Mouse (Mus musculus) ES-CJ7 (cell line): ENCODE measurements at regions not wholly inside any gene's neighbourhood (a gene's known extent, or its start where the extent isn't known, plus 50 kb on each side); places are given as distances from the start of the nearest gene placed in this dataset.
"Not testable (repeated sequence)": the region's sequence is repeated elsewhere in the genome, so short reads cannot be mapped to it uniquely, and the experiment has no call there.

Source experiments
- DNase-seq: peaks from one replicate; pipeline ENCODE4 v3.0.0; 2011; ENCODE audit warnings: low read depth, low spot score

DNA sequence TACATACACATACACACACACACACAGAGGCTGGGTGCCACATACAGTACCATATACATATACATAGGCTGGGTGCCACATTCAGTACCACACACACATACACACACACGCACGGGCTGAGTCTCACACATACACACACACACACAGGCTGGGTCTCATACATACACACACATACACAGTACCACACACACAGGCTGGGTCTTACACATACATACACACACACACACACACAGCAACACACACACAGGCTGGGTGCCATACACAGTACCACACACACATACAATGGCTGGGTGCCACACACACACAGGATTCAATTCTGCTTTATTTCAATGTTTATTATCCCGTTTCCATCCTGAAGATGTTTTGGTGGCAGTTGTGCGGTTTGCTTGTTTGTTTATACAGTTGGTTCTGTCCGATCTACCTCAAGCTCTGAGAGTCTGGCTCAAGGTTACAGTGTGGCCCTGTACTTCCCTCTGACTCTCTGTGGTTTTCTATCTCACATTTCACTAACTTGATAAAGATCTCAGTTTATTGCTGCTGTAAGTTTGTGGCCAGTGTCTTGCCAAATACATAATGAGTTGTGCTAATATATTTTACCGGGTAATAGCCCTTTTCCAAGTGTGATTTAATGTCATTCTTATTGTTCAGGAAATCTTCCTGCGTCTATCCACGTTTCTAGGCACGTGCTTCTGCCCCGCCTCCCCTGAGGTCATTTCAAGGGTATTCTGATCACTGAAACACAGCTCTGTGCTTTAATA lies 164.7 kb upstream of the Zfp637 start:
- DNase-seq, result no peak

DNA sequence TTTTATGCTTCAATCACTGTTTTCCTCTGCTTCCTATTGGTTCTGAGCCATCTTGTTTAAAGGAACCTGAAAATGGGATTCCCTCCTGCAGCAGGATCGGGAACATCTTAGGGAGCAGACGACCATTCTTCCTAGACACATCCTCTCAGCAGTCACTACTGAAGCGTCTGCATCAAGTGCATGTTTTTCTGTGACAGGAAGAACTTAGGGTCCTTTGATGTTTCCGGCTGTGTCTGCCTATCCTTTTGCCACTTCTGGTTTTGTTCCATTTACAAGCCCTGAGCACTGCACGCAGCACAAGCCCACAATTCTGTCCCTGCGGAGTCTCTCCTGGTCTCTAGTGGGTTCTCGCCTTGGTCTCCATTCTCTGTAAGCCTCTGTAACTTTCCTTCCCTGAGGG lies 163.9 kb upstream of the Zfp637 start:
- DNase-seq, result no peak

DNA sequence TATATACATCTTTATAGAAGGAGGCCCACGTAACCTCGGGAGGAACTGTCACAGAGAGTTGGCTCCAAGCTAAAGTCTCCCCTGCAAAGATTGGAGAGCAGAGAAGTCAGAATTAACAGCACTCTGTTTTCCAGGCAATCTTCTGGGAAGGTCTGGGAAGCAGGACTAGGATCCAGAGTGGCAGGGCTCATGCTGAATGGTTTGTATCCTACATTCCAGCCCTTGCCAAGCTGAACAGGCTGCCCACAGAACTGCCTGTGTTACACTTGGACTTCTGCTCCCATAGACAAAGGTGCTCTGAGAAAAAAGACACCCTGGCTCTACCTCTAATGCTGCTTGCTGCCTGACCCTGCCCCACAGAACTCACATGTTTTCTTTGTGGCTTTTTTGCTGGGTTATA lies 163.2 kb upstream of the Zfp637 start:
- DNase-seq, result no peak

DNA sequence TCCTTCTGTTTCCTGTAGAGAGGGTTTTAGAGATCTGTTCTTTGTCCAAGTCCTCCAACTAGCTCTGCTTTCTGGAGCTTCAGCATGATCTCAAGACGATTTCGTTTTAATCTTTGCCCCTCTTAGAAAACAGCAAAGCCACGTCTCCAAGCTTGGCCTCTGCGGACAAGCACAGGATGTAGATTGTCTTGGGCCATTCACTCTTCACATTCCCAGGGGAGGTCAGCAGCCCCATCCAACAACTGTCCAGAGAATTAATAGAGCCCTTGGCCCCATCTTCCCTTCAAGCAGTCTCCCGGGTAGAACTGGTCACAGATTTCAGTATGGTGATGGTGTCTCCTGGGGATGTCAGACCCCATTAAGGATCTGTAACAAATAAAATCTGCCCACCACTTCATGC lies 162.7 kb upstream of the Zfp637 start:
- DNase-seq, result no peak

DNA sequence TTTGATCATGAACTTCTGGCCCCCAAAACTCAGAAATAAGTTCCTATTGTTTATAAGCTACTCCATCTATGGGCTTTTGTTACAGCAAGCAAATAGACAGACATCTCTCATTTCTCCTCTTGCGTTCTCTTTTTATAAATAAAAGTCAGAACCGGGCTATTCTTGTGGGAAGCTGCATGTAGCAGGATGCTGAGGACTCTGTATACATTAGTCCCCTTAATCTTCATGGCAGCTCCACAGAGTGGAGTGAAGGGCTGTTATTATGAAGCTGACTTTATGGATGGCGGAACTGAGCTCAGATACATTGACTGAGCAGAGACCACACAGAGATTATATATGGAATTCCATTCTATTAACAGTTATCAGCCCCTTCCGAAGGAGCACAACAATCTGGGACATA lies 162.1 kb upstream of the Zfp637 start:
- DNase-seq, result no peak

DNA sequence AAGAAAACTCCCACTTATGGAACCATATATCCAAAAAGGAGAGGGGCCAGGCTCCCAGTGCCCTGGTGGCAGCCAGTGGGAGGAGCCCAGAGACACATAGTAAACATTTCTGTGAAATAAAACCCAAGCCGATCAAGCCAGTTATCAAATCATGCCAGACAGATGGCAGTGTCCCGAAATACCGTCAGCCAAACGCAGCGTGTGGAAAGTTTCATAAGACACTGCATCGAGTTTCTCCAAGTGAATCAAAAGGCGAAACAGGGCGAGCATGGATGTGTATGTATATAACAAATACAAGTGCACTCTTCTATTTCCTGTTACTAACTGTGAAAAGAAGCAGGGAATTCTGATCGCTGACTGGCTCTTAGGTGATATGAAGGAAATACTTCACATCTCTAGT lies 154.8 kb upstream of the Zfp637 start:
- DNase-seq, result no peak

DNA sequence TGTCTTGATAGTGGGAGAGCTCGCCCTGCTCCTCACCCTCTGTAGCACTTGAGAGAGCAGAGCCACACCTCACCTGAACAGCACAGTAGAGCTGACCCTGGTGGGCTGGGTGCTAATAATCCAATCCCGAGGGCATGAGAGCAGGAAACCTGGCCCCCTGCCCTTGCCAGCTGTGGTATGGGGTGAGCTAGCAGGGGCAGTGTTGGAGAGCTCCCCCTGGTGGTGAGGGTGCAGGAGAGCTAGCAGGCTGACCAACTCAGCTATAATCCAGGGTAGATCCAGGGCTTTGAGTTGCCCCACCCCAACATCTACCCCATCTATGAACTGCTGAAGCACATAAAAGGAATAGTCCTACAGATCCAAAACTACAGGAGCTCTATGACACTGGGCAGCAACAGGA lies 153.9 kb upstream of the Zfp637 start:
- DNase-seq, result peak; percentile 19

DNA sequence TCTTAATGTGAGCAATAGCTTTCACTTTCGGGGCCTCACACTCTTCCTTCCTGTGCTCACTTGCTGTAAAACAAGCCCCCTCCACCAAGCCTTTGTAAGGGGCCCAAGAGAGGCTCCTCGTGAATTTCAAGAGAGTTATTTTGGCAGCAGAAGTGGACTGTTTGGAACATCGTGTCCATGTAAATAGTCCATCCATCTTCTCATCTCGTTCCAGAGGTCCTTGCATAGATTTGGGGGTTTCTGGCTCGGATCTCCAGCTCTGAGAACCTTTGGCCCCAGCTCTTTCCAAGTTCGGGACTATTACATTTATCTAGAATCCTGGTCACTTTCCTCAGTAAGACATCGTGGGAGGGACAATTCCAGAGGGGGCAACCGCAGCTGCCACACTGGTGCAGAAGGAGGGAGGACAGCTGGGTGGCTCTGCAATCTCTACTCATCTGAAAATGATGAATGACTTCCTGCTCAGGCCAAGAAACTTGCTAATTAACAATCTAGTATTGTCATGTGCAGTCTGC lies 152.3 kb upstream of the Zfp637 start:
- DNase-seq, result no peak

DNA sequence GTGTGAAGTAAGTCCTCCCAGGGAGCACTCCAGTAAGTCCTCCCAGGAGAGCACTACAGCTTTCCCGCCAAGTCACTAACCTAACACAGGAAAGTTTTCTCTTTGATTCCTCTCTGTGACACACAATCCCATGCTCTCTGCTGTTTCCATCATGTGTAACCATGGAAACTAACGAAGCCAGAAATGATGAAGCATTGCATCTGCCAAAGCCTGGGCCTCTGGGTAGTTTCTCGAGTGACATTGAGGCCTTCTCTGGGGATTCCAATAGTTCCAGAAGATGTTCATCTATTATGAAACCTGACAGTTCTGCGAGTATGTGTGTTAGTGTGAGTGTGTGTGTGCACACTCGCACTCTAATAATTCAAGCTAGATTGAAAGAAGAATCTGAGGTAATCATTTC lies 140.7 kb upstream of the Zfp637 start:
- no peak for DNase-seq

DNA sequence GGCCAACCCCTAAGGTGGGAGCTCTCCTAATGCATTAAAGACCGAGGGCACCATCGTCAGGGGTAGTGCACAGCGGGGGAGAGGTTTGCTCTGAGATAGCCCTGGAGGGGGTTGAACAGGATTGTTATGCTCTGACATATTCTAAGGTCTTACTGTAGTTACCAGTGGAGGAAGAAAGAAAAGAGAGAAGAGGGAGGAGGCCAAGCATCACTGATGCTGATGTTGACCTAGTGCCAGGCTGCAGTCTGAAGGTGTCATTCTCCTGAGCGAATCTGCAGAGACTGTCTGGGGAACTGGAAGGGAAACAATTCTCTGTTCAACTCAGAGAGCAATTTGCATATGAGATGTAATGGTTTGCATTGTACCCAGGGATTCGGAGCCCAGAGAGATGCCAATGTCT lies 139.4 kb upstream of the Zfp637 start:
- DNase-seq, result no peak

DNA sequence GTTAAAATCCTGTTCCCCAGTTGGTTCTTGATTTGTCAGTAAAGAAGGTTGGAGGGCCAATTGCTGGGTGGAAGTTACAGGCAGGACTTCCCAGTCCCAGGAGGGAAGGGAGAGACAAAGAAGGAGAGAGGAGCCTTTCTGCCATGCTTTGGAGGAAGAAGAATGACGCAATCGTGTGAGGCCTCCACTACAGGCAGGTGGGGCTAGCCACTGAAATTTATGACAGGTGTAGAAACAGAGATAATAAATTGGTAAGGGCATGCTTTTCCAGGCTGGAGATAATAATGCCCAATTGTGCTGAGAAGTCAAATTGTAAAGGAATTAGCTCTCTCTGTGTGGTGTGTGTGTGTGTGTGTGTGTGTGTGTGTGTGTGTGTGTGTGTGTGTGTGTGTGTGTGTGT lies 135.0 kb upstream of the Zfp637 start:
- DNase-seq, result no peak

DNA sequence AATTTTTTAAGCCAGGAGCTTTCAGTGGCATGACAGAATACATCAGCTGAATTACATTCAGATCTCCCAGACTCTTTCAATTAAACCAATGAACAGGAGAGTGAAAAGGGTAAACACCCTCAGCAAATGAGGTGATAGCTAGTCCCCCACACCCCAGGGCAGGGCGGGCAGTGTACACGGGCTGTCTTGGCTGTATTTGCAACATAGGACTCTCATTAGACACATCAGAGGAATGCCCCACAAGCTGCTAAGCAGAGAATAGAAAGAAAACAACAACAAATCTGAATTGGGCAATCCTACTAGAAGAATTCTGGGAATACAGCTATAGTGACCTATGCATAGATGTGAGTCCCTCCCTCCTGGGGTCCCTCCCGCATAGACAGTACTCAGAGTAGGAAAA lies 131.8 kb upstream of the Zfp637 start:
- no peak for DNase-seq

DNA sequence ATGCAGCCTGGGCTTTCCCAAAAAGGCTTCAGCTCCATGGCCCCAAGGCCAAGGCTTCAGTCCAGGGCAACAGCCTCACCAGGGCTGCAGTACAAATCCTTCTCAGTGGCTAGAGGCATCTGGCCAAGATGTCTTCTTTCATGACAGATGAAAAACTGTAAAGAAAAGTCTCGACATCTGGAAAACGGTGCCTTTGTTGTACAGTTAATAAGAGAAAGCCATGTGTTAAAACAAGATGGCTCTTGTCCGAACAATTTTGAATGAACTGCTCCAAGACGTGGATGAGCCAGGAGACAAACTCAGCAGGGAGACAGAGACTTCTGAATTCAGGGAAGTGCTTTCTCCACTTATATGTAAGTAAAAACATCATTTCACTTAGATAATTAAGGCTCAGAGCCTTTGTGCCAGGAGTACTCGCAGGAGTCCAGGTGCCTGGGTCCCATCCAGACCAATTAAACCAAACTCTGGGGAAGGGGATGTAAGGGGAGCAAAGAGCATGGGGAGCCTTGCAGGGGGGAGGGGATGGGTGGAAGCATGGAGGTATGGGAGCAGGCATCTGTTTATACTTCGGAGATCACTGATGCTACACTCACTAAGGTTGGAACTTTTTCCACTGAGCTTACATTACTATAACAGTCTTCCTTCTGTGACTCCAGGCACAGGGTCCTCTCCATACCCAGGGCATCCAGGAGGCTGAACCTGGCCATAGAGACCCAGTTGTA lies 125.8 kb upstream of the Zfp637 start:
- DNase-seq, result no peak

DNA sequence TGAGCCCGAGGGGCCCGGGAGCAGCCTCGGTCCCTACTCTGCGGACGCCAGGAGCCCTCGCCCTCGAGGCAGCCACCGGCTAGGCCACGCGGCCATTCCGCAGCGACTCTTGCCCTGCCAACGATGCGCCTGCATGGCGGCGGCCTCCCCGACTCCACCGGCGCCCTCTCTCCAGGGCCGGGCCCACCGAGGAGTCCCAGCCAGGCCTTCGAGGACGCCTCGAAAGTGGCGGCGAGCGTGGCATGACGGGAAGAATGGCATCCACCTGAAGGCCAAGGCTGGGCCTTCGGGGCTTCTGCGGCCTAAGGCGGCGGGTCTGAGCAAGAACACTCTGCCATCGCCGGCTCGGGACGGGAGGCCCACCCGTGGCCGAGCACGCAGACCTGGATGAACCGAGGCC lies 124.6 kb upstream of the Zfp637 start:
- not testable (repeated sequence) for DNase-seq

DNA sequence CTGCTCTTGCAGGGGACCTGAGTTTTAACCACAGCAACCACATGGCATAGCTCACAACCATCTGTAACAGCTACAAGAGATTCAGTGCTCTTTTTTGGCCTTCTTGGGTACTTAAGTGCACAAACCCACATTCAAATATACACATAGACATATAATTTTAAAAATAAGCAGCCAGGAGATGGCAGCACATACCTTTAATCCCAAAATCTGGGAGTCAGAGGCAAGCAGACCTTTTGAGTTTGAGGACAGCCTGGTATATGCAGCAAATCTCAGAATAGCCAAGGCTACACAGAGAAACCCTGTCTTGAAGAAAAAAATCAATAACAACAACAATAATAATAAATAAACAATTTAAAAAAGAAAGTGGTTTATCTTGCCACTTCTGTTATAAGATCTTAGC lies 88.6 kb upstream of the Zfp637 start:
- DNase-seq, result not testable (repeated sequence)

DNA sequence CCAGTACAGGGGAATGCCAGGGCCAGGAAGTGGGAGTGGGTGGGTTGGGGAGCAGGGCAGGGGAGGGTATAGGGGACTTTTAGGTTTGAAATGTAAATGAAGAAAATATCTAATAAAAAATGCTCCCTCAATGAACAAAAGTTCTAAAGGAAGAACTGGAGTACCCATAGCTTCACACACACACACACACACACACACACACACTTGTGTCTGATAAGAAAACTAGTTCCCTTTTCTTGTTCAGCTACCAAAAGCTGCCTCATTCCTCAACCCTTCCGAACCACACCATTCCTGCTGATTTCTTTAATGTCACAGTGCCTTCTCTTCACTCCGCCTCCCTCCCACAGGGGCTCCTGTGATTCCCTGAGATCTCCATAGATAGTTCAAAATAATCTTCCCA lies 85.3 kb upstream of the Zfp637 start:
- DNase-seq, result not testable (repeated sequence)

DNA sequence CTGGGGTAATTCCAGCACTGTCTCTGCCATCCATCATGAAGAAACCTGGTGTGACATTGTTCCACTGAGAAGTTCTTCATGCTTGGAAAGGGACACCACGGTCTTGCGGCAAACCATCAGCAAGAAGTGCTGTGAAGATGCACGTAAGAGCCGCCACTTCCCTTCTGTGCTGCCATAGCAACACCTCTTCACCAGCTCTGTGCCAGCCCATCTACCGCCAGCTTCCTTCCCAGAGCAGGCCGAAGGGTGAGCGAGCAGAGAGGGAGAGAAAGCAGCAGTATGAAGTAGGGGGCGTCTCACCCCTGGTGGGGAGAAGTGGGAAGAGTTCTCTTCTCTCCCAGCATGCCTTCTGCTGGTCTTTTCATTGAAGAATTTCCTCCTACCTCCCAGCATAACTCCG lies 84.8 kb upstream of the Zfp637 start:
- no peak for DNase-seq

DNA sequence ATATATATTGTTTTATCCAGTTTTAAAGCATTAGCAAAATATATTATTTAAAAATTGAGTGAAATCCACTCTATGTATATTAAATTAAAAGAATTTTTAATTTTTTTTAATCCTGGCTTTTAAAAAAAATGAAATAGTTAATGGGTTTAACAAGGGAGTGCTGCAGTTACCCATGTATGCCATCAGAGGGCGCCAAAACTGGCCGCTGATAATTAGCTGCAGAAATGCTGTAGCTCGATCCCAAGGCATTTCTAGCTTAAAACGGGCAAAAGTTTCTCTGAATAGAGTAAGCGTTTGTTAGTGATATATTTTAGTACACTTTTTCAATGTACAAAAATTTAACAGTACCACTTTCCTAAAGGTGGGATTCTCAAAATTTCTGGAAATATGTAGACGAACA lies 82.5 kb upstream of the Zfp637 start:
- DNase-seq, result peak; percentile 66

DNA sequence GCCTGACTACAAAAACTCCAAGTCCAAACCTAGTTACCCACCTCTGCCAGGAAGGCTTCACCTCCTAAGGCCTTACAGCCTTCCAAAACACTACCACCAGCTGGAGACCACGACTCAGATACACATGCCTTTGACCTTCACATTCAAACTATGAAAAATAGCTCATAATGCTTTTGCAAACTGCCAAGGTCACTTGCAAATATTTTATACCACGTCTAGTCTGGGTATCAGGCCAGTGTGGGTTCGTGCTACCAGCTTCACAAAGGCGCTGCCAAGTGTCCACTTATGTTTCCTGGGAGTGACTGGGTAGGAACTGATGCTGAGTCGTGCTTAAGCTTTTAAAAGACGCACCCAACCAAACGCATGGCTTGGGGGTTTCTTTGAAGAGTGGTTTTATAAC lies 69.5 kb upstream of the Zfp637 start:
- DNase-seq, result no peak

DNA sequence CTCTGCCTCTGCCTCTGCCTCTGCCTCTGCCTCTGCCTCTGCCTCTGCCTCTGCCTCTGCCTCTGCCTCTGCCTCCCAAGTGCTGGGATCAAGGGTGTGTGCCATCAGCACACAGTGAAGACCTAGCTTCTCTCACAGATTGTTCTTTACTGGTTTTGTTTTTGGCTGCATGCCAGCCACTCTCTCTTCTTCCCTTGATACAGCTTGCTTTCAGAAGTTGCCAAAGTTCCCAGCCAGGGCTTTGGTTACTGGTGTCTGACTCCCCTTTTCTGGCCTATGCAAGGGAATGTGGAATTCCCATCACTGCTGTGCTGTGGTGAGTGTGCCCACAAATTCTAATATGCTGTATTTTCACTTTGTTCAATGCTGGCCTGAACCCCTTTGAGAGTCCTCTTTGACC lies 68.6 kb upstream of the Zfp637 start:
- DNase-seq, result no peak

DNA sequence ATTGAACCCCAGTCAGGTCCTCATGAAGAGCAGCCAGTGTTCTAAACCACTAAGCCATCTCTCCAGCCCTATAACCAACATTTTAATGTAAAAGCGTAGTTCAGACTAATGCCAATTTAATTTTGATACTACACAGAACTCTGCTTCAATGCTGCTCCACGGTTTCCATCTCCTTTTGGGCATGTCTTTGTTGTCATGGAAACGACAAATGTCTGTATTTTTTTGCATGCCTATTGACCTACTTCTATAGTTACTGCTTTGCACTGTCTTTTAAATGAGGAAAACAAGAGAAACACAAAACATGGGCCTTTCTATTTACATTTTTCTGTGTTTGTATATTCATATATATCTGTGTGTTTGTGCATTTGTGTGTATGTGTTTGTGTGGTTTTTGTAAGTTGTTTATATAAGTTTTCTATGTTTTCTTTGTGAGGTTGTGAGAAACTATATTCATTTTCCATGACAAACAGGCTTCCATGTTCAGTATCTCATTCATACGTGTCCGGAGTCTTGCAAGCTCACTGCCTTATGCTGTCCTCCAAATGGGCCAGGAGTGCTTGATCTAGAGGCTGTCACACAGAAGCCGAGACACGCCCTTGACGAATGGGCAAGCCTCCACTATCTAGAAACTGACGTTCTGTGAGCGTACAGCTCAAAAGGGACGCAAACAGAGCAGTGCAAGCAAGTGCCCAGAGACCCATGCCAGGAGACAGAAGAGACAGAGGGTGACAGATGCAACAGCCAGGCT lies 65.5 kb upstream of the Zfp637 start:
- no peak for DNase-seq

DNA sequence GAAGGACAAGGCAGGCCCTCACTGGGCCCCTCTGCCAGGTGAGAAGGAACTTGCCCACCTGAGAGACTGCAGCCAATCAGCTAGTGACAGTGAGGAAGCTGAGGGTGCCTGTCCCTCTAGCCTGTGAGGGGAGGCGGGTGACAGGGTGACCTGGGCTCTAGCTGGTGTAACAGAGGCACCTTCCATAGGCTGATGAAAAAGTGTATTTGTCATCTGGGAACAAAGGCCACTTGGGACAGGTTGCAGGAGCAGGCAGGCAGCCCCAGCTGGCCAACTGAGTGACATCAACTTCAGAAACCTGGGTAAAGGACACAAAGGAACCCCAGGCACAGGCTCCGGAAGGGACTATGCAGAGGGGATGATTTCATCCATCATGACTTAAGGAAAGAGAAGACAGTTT lies 63.0 kb upstream of the Zfp637 start:
- DNase-seq, result no peak

DNA sequence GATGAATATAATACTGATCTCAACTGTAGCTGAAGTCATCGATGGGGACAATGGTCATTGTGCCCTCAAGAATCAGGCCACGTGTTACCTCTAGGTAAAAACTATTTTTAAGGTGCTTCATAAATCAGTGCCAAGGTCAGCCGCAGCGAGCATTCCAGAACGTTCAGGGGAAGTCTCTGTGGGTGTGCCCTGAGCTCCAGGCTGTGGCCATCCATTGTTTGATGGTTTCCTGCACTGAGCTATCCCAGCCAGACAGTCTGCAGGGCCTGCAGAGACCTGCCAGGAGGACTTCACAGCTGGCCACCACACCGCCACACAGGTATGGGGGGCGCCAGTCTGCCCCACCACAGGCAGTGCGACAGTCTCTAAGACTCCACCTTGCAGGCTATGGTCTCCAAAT lies 62.5 kb upstream of the Zfp637 start:
- no peak for DNase-seq
